Mouse (Mus musculus): Measurements from ENCODE around the gene Adgrg6. TPM values are rescaled to one million over a fixed set of nuclear protein-coding genes. Genes with fewer than 3 reads are reported as not detected.

Adgrg6 gene
- polyA plus RNA-seq, 1 experiment = 0.55 TPM

GRCm38 (mm10) chr10:14546111-14546551 is 672 bp upstream of the Adgrg6 start:
- H3K4me1 ChIP-seq (ENCODE audit: control insufficient read depth, insufficient read depth, low read length) = no peaks in the 10 kb centered on the region
- no peak for TF ChIP-seq POLR2A (IDR thresholded peaks at IDR 0.05; ENCODE audit: borderline replicate concordance, control insufficient read depth, low read depth, low read length)
- TF ChIP-seq CTCF (IDR thresholded peaks at IDR 0.05; ENCODE audit: control insufficient read depth, insufficient read depth, low read length) = no peak
- 7% methylated on average over 7 of the region's 7 CpGs for WGBS
- no peak overlapping the region for H3K4me3 ChIP-seq (replicated peaks; ENCODE audit: control insufficient read depth, low read depth, low read length)
- no peak overlapping the region for H3K27ac ChIP-seq (ENCODE audit: control insufficient read depth, insufficient read depth, low read depth, low read length, poor library complexity)

DNA sequence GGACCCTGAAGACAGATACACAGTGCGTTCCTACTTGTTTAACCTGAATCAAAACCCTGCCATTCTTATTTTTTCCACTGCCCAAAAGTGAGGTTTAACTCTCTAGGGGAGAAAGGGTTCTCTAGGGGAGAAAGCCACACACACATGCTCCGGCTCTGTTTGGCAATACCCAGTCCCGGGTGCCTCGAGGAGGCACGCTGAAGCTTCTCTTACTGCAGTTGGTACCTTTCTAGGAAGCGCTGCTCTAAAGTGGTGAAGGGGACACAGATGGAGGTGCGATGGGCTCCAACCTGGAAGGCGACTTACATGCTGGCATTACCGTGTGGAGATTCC is 885 bp downstream of the Adgrg6 start:
- Histone ChIP-seq H3K27ac (ENCODE audit: control insufficient read depth, insufficient read depth, low read depth, low read length, poor library complexity) (no peak overlapping the region; the same call in 1 of the 2 replicates), H3K4me3 (replicated peaks; ENCODE audit: control insufficient read depth, low read depth, low read length) (peak overlapping the region; percentile 45), H3K4me1 (ENCODE audit: control insufficient read depth, insufficient read depth, low read length) (no peaks in the 10 kb centered on the region)
- no peak for TF ChIP-seq CTCF (IDR thresholded peaks at IDR 0.05; ENCODE audit: control insufficient read depth, insufficient read depth, low read length)
- no peak for TF ChIP-seq POLR2A (IDR thresholded peaks at IDR 0.05; ENCODE audit: borderline replicate concordance, control insufficient read depth, low read depth, low read length)
- WGBS = 12% methylated on average over 9 of the region's 9 CpGs

- TF ChIP-seq POLR2A (IDR thresholded peaks at IDR 0.05; ENCODE audit: borderline replicate concordance, control insufficient read depth, low read depth, low read length) (no peak), CTCF (IDR thresholded peaks at IDR 0.05; ENCODE audit: control insufficient read depth, insufficient read depth, low read length) (no peak)
- H3K27ac ChIP-seq (ENCODE audit: control insufficient read depth, insufficient read depth, low read depth, low read length, poor library complexity) = no peak overlapping the region
- no peak overlapping the region for H3K4me3 ChIP-seq (replicated peaks; ENCODE audit: control insufficient read depth, low read depth, low read length)
- WGBS = 80% methylated on average over 8 of the region's 8 CpGs
- H3K4me1 ChIP-seq (ENCODE audit: control insufficient read depth, insufficient read depth, low read length) = no peaks in the 10 kb centered on the region
These were observed 1.9 kb downstream of the Adgrg6 start for GRCm38 (mm10) chr10:14543511-14544067.

DNA sequence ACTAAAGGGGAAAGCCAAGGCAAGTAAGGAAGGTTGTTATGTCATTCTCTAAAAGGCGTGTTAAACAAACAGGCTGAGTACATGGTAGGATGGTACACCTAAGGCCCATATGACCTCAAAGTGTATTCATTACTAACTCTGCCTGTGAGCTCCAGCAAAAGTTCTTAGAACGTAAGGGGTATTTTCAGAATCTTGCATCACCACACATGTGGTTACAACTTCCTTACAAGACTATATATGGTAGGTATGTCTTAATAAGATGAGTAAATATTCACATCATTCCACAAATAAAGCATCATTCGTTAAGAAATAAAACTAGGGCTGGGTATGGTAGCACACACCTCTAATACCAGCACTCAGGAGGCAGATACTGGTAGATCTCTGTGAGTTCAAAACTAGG is 8.4 kb downstream of the Adgrg6 start:
- 40% methylated on average over 3 of the region's 3 CpGs for WGBS
- Histone ChIP-seq H3K4me3 (replicated peaks; ENCODE audit: control insufficient read depth, low read depth, low read length) (no peak overlapping the region), H3K27ac (ENCODE audit: control insufficient read depth, insufficient read depth, low read depth, low read length, poor library complexity) (no peak overlapping the region), H3K4me1 (ENCODE audit: control insufficient read depth, insufficient read depth, low read length) (no peaks in the 10 kb centered on the region)
- TF ChIP-seq POLR2A (IDR thresholded peaks at IDR 0.05; ENCODE audit: borderline replicate concordance, control insufficient read depth, low read depth, low read length) = no peak
- no peak for TF ChIP-seq CTCF (IDR thresholded peaks at IDR 0.05; ENCODE audit: control insufficient read depth, insufficient read depth, low read length)

DNA sequence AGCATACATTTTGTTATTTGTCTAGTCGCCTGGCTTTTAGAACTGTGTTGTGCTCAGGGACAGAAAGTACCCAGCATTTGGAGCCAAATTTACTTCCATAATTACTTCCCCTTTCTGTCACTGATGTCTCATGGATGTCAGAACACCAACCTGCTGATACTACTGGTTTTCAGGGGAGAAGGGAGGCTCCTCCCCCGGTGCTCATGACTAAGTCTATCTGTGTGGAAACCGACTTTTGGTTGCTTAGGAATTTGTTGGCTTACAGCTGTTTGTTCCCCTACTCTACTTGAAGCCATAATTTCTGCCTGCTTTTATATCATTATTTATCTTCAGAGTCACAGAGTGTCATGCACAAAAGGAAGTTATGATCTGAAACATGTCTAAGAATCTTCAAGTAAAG is 14.4 kb downstream of the Adgrg6 start:
- Histone ChIP-seq H3K27ac (ENCODE audit: control insufficient read depth, insufficient read depth, low read depth, low read length, poor library complexity) (no peak overlapping the region), H3K4me3 (replicated peaks; ENCODE audit: control insufficient read depth, low read depth, low read length) (no peak overlapping the region), H3K4me1 (ENCODE audit: control insufficient read depth, insufficient read depth, low read length) (no peaks in the 10 kb centered on the region)
- WGBS = 13% methylated on average over 3 of the region's 3 CpGs
- no peak for TF ChIP-seq CTCF (IDR thresholded peaks at IDR 0.05; ENCODE audit: control insufficient read depth, insufficient read depth, low read length)
- no peak for TF ChIP-seq POLR2A (IDR thresholded peaks at IDR 0.05; ENCODE audit: borderline replicate concordance, control insufficient read depth, low read depth, low read length)

GRCm38 (mm10) chr10:14530670-14531069 is 14.8 kb downstream of the Adgrg6 start:
- no peak overlapping the region for H3K27ac ChIP-seq (ENCODE audit: control insufficient read depth, insufficient read depth, low read depth, low read length, poor library complexity)
- no peaks in the 10 kb centered on the region for H3K4me1 ChIP-seq (ENCODE audit: control insufficient read depth, insufficient read depth, low read length)
- TF ChIP-seq CTCF (IDR thresholded peaks at IDR 0.05; ENCODE audit: control insufficient read depth, insufficient read depth, low read length) (no peak), POLR2A (IDR thresholded peaks at IDR 0.05; ENCODE audit: borderline replicate concordance, control insufficient read depth, low read depth, low read length) (no peak)
- no peak overlapping the region for H3K4me3 ChIP-seq (replicated peaks; ENCODE audit: control insufficient read depth, low read depth, low read length)
- 83% methylated on average over 1 of the region's 1 CpGs for WGBS

GRCm38 (mm10) chr10:14527765-14528164 is 17.7 kb downstream of the Adgrg6 start:
- 60% methylated on average over 2 of the region's 2 CpGs for WGBS
- Histone ChIP-seq H3K4me3 (replicated peaks; ENCODE audit: control insufficient read depth, low read depth, low read length) (no peak overlapping the region), H3K27ac (ENCODE audit: control insufficient read depth, insufficient read depth, low read depth, low read length, poor library complexity) (no peak overlapping the region), H3K4me1 (ENCODE audit: control insufficient read depth, insufficient read depth, low read length) (no peaks in the 10 kb centered on the region)
- TF ChIP-seq CTCF (IDR thresholded peaks at IDR 0.05; ENCODE audit: control insufficient read depth, insufficient read depth, low read length) (no peak), POLR2A (IDR thresholded peaks at IDR 0.05; ENCODE audit: borderline replicate concordance, control insufficient read depth, low read depth, low read length) (no peak)

- Histone ChIP-seq H3K4me1 (ENCODE audit: control insufficient read depth, insufficient read depth, low read length) (no peaks in the 10 kb centered on the region), H3K4me3 (replicated peaks; ENCODE audit: control insufficient read depth, low read depth, low read length) (no peak overlapping the region), H3K27ac (ENCODE audit: control insufficient read depth, insufficient read depth, low read depth, low read length, poor library complexity) (no peak overlapping the region)
- TF ChIP-seq POLR2A (IDR thresholded peaks at IDR 0.05; ENCODE audit: borderline replicate concordance, control insufficient read depth, low read depth, low read length) (no peak), CTCF (IDR thresholded peaks at IDR 0.05; ENCODE audit: control insufficient read depth, insufficient read depth, low read length) (no peak)
- 89% methylated on average over 5 of the region's 5 CpGs for WGBS
These were observed 22.7 kb downstream of the Adgrg6 start for GRCm38 (mm10) chr10:14522729-14523128.
